Mouse (Mus musculus) left cerebral cortex, adult 11 months (tissue): ENCODE results near the gene Mapk13.

Experiments used
- DNase-seq: peaks from one replicate; pipeline ENCODE4 v3.0.0; 2022; ENCODE audit warnings: low spot score

Gene Mapk13

GRCm38 (mm10) chr17:28775161-28775560 is 6.1 kb downstream of the Mapk13 start:
- no peak for DNase-seq

GRCm38 (mm10) chr17:28776817-28777216 is 7.7 kb downstream of the Mapk13 start:
- no peak for DNase-seq

DNA sequence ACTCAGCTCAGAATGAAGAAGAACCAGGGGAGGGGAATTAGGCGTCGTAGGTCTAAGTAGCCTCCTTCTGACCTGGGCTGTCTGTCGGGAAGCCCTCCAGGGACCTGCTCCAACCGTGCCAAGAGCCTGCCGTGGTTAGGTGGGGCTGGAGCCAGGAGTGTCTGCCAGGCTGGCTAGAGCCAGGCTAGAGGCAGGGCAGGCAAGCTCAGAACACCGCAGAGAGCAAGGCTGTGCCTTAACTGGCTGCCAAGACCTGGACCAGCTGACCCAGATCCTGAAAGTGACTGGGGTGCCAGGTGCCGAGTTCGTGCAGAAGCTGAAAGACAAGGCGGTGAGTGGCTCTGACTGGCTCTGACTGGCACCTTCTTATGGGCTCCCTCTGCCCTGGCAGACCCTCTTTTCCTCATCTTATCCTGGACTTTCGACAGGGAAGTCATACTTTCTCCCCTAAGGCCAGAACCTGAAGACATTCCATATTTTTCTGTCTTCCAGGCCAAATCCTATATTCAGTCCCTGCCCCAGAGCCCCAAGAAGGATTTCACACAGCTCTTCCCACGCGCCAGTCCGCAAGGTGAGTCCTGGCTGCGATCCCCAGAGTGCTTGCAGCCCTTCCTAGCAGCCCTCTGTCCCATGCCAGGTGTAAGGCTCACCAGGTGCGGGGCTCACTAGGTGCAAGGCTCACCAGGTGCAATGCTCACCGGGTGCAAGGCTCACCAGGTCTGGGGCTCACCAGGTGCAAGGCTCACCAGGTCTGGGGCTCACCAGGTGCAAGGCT is 8.3 kb downstream of the Mapk13 start:
- DNase-seq, result no peak

GRCm38 (mm10) chr17:28779735-28780134 is 10.6 kb downstream of the Mapk13 start:
- DNase-seq, result no peak

DNA sequence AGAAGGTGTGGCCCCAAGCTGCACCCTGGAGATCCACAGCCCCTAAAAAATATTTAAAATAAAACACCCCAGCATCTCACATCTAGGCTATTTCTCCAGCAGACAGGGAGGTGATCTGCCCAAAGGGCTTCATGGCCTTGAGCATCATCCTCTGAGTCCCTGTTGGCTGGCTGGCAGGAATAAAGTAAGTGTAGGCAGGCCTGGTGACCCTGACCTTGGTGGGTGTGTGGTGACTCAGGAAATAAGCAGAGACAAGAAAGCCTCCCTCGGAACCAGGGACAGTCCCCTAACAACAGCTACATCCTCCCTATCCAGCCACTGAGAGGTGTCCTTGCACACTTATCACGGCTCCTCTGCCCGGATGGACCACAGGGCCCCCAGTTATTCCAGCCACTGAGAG is 11.7 kb downstream of the Mapk13 start:
- no peak for DNase-seq

- DNase-seq, result no peak
Observed at GRCm38 (mm10) chr17:28781290-28782045, 12.4 kb downstream of the Mapk13 start.

DNA sequence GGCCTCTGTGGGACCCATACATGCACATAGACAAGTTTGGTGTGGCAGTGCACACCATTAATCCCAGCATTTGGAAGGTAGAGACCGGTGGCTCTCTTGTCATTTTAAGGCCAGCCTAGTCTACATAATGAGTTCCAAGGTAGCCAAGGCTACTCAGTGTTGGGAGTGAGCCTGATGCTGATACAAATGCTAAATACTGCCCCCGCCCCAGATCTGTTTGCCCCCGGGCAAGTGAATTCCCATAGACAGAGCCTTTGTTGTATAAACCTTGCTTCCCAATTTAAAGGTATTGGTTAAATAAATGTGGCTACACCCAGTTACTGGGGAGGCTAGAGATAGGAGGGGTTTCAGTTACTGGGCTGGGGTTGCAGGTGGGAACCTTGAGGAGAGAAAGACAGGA is 15.9 kb downstream of the Mapk13 start:
- DNase-seq, result no peak

DNA sequence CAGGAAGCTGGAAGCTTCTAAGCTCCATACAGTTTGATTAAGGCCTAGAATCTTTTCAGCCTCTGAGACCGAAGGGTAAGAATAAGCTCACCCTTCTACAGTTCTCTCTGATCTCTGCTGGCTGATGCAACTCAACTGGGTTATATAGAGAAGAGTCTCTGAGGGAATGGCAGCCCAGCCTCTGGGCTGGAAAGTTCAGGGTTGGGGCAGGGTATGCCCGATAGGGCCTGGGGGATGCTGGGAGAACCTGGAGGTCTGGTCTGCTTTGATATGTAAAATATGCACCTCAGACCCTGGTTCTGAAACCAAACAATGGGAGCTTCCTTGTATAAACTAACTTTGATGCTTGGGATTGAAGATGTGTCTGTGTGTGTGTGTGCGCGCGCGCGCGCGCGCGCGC is 18.4 kb downstream of the Mapk13 start:
- DNase-seq, result no peak

GRCm38 (mm10) chr17:28797031-28797430 is 27.9 kb downstream of the Mapk13 start:
- no peak for DNase-seq

- no peak for DNase-seq
Observed at GRCm38 (mm10) chr17:28799291-28800160, 30.4 kb downstream of the Mapk13 start.

GRCm38 (mm10) chr17:28800281-28800670 is 31.2 kb downstream of the Mapk13 start:
- no peak for DNase-seq

GRCm38 (mm10) chr17:28800671-28801412 is 31.7 kb downstream of the Mapk13 start, which contains the start of gene Brpf3:
Gene Brpf3 (plus strand): TSS chr17:28801090.
- peak; percentile 59 for DNase-seq

GRCm38 (mm10) chr17:28801474-28802005 is 32.4 kb downstream of the Mapk13 start:
- DNase-seq, result peak; percentile 95

GRCm38 (mm10) chr17:28802006-28802481 is 32.9 kb downstream of the Mapk13 start:
- no peak for DNase-seq

DNA sequence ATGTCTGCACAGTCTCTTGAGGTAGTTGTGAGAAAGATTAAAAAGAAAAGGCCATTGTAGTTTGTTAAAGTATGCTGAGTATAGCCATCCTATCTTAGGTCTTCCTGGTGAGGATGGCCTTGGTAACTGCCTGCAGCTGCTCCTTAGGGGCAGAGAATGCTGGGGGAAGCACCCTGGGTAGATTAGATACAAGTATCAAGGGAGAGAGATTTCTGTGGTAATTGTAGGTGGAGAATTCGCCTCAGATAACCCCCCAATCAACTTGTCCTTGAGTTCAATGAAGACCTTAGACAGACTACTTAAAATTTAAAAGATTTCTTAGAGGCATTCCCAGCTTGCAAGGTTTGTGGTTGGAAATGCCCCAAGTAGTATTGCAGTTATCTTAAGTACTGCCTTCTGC is 34.2 kb downstream of the Mapk13 start:
- DNase-seq, result no peak

- DNase-seq, result no peak
Observed at GRCm38 (mm10) chr17:28804973-28805372, 35.9 kb downstream of the Mapk13 start.

DNA sequence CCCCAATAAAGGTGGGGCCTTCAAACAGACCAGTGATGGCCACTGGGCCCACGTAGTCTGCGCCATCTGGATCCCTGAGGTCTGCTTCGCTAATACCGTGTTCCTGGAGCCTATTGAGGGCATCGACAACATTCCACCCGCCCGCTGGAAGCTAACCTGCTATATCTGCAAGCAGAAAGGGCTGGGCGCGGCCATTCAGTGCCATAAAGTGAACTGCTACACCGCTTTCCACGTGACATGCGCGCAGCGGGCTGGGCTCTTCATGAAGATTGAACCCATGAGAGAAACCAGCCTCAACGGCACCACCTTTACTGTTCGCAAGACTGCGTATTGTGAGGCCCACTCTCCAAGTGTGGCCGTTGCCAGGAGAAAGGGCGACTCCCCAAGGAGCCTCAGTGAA is 37.7 kb downstream of the Mapk13 start:
- no peak for DNase-seq

DNA sequence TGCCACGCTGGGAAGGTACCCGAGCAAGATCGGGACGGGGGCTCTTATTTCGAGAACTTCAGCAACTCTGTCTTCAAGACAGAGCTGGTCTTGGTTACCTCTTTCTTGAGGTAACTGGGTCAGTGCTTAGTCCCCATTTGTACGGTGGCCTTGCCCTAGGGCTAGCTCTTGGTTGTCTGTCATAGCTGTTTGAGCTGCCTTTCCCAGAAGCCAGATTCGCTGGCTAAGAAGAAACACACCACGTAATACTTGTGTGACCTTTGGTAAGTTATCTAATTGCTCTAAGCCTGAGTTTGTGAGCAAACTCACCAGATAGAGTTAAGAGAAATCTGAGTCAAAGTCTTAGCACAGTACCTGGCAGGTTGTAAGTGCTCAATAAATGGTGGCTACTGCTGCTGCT is 39.6 kb downstream of the Mapk13 start:
- DNase-seq, result no peak

GRCm38 (mm10) chr17:28809175-28809831 is 40.2 kb downstream of the Mapk13 start:
- DNase-seq, result no peak

DNA sequence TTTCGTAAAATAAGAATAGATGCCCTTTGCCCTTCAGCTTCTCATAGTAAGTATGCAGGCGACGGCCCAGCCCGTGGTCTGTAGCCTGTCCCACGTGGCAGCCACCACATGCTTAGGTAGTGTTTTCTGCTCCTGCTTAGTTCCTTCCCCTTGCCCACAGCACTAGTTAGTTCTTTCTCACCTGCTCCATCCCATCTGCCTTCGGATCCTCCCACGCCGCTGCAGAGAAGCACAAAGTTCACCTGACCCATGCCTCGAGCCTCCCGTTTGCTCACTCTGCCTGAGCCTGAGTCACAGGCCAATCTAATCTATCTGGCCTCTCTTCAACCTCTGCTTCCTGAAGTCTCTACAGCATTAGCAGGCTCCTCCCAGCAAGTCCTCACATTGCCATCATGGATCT is 43.2 kb downstream of the Mapk13 start:
- no peak for DNase-seq
